Mouse (Mus musculus): ENCODE results near the gene Enpp1. TPM values are rescaled to one million over a fixed set of nuclear protein-coding genes. Genes with fewer than 3 reads are reported as not detected.

The Enpp1 gene
- polyA plus RNA-seq, 1 experiment from 2014 or later = 2.9 TPM

- 7% methylated on average over 15 of the region's 15 CpGs for WGBS (ENCODE audit: insufficient replicate concordance)
- no peaks in the 10 kb centered on the region for H3K27me3 ChIP-seq (ENCODE audit: insufficient read depth, low read length)
- DNase-seq (no peak), ATAC-seq (peak; percentile 18)
- H3K4me2 ChIP-seq (ENCODE audit: low read depth, low read length) = peak overlapping the region; percentile 98
- TF ChIP-seq CTCF (IDR thresholded peaks at IDR 0.05; ENCODE audit: low read depth) (no peak), EP300 (IDR thresholded peaks at IDR 0.05; ENCODE audit: low read depth) (no peak)
- no peaks in the 10 kb centered on the region for H3K36me3 ChIP-seq (replicated peaks; ENCODE audit: insufficient read depth, low read length)
- H3K27ac ChIP-seq (ENCODE audit: low read depth) = no peak overlapping the region
- H3K4me1 ChIP-seq (ENCODE audit: insufficient read depth) = peaks cover 10% of the 10 kb centered on the region; the same call in 1 of the 2 replicates
- peak overlapping the region; percentile 72 for H3K4me3 ChIP-seq (ENCODE audit: low read depth, low read length)
- H3K9ac ChIP-seq (replicated peaks) = peak overlapping the region; percentile 70
- no peaks in the 10 kb centered on the region for H3K9me3 ChIP-seq (ENCODE audit: low read length)
These were observed 405 bp upstream of the Enpp1 start for GRCm38 (mm10) chr10:24712367-24712761.

- peak overlapping the region; percentile 70 for H3K9ac ChIP-seq (replicated peaks)
- no peak; the same call in 1 of the 2 replicates for ATAC-seq
These were observed 888 bp downstream of the Enpp1 start for GRCm38 (mm10) chr10:24711071-24711470.

GRCm38 (mm10) chr10:24710361-24710760, 1.6 kb downstream of the Enpp1 start:
- Histone ChIP-seq H3K27ac (ENCODE audit: low read depth) (no peak overlapping the region), H3K9ac (replicated peaks) (no peak overlapping the region), H3K9me3 (ENCODE audit: low read length) (no peaks in the 10 kb centered on the region), H3K4me2 (ENCODE audit: low read depth, low read length) (no peak overlapping the region), H3K4me3 (ENCODE audit: low read depth, low read length) (no peak overlapping the region), H3K27me3 (ENCODE audit: insufficient read depth, low read length) (no peaks in the 10 kb centered on the region), H3K4me1 (ENCODE audit: insufficient read depth) (peaks cover 10% of the 10 kb centered on the region; the same call in 1 of the 2 replicates), H3K36me3 (replicated peaks; ENCODE audit: insufficient read depth, low read length) (no peaks in the 10 kb centered on the region)
- no peak for DNase-seq
- ATAC-seq = no peak
- TF ChIP-seq EP300 (IDR thresholded peaks at IDR 0.05; ENCODE audit: low read depth) = no peak
- TF ChIP-seq CTCF (IDR thresholded peaks at IDR 0.05; ENCODE audit: low read depth) = no peak
- 91% methylated on average over 6 of the region's 6 CpGs for WGBS (ENCODE audit: insufficient replicate concordance)

More at GRCm38 (mm10) chr10:24711071-24711470, 888 bp downstream of the Enpp1 start:
- Histone ChIP-seq H3K36me3 (replicated peaks; ENCODE audit: insufficient read depth, low read length) (no peaks in the 10 kb centered on the region), H3K4me2 (ENCODE audit: low read depth, low read length) (peak overlapping the region; percentile 98), H3K27ac (ENCODE audit: low read depth) (no peak overlapping the region), H3K4me3 (ENCODE audit: low read depth, low read length) (peak overlapping the region; percentile 72), H3K4me1 (ENCODE audit: insufficient read depth) (peaks cover 10% of the 10 kb centered on the region; the same call in 1 of the 2 replicates), H3K27me3 (ENCODE audit: insufficient read depth, low read length) (no peaks in the 10 kb centered on the region), H3K9me3 (ENCODE audit: low read length) (no peaks in the 10 kb centered on the region)
- no peak for DNase-seq
- WGBS (ENCODE audit: insufficient replicate concordance) = 22% methylated on average over 10 of the region's 10 CpGs
- TF ChIP-seq CTCF (IDR thresholded peaks at IDR 0.05; ENCODE audit: low read depth) (no peak), EP300 (IDR thresholded peaks at IDR 0.05; ENCODE audit: low read depth) (no peak)

GRCm38 (mm10) chr10:24707745-24708144, 4.2 kb downstream of the Enpp1 start:
- no peak overlapping the region for H3K9ac ChIP-seq (replicated peaks)
- DNase-seq (no peak), ATAC-seq (no peak)
- no peaks in the 10 kb centered on the region for H3K36me3 ChIP-seq (replicated peaks; ENCODE audit: insufficient read depth, low read length)
- no peaks in the 10 kb centered on the region for H3K27me3 ChIP-seq (ENCODE audit: insufficient read depth, low read length)
- no peak overlapping the region for H3K27ac ChIP-seq (ENCODE audit: low read depth)
- no peak overlapping the region for H3K4me2 ChIP-seq (ENCODE audit: low read depth, low read length)
- TF ChIP-seq CTCF (IDR thresholded peaks at IDR 0.05; ENCODE audit: low read depth) (no peak), EP300 (IDR thresholded peaks at IDR 0.05; ENCODE audit: low read depth) (no peak)
- H3K4me1 ChIP-seq (ENCODE audit: insufficient read depth) = peaks cover 12% of the 10 kb centered on the region
- 69% methylated on average over 6 of the region's 6 CpGs for WGBS (ENCODE audit: insufficient replicate concordance)
- H3K4me3 ChIP-seq (ENCODE audit: low read depth, low read length) = no peak overlapping the region
- H3K9me3 ChIP-seq (ENCODE audit: low read length) = no peaks in the 10 kb centered on the region

GRCm38 (mm10) chr10:24706431-24707140, 5.4 kb downstream of the Enpp1 start:
- Histone ChIP-seq H3K36me3 (replicated peaks; ENCODE audit: insufficient read depth, low read length) (no peaks in the 10 kb centered on the region), H3K4me2 (ENCODE audit: low read depth, low read length) (no peak overlapping the region), H3K4me1 (ENCODE audit: insufficient read depth) (peaks cover 15% of the 10 kb centered on the region), H3K4me3 (ENCODE audit: low read depth, low read length) (no peak overlapping the region), H3K9me3 (ENCODE audit: low read length) (no peaks in the 10 kb centered on the region), H3K27me3 (ENCODE audit: insufficient read depth, low read length) (no peaks in the 10 kb centered on the region), H3K9ac (replicated peaks) (no peak overlapping the region), H3K27ac (ENCODE audit: low read depth) (no peak overlapping the region)
- ATAC-seq (no peak), DNase-seq (no peak)
- TF ChIP-seq EP300 (IDR thresholded peaks at IDR 0.05; ENCODE audit: low read depth) (no peak), CTCF (IDR thresholded peaks at IDR 0.05; ENCODE audit: low read depth) (no peak)
- WGBS (ENCODE audit: insufficient replicate concordance) = 68% methylated on average over 2 of the region's 2 CpGs

DNA sequence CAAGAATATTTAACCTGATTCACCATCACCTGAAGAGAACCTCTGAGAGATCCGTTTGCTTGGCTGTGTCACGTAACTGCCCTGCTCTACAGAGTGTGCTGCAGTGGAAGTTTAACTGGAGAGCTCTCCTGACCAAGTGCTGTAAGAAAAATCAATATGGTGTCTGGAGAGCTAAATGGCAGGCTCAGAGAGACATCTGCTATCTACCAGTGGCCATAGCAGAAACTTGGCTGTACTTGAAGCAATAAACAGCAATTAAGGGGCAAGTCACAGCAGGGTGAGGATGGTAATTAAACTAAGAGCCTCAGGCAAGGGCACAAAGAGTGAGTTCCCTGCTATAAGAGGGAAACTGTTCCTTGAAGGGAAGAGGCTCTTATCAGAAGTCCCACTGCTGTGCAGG, 9.3 kb downstream of the Enpp1 start:
- no peaks in the 10 kb centered on the region for H3K27me3 ChIP-seq (ENCODE audit: insufficient read depth, low read length)
- ATAC-seq (no peak), DNase-seq (no peak)
- no peak overlapping the region for H3K9ac ChIP-seq (replicated peaks)
- H3K9me3 ChIP-seq (ENCODE audit: low read length) = no peaks in the 10 kb centered on the region
- H3K36me3 ChIP-seq (replicated peaks; ENCODE audit: insufficient read depth, low read length) = no peaks in the 10 kb centered on the region
- no peak for TF ChIP-seq CTCF (IDR thresholded peaks at IDR 0.05; ENCODE audit: low read depth)
- TF ChIP-seq EP300 (IDR thresholded peaks at IDR 0.05; ENCODE audit: low read depth) = no peak
- peaks cover 5% of the 10 kb centered on the region; the same call in 1 of the 2 replicates for H3K4me1 ChIP-seq (ENCODE audit: insufficient read depth)
- no peak overlapping the region for H3K27ac ChIP-seq (ENCODE audit: low read depth)
- no peak overlapping the region for H3K4me3 ChIP-seq (ENCODE audit: low read depth, low read length)
- 58% methylated on average over 2 of the region's 2 CpGs for WGBS (ENCODE audit: insufficient replicate concordance)
- H3K4me2 ChIP-seq (ENCODE audit: low read depth, low read length) = no peak overlapping the region

Measured in liver, postnatal 0 days (tissue).